Mouse (Mus musculus): ENCODE data around the gene Tmco1. TPM values are rescaled to one million over a fixed set of nuclear protein-coding genes. Genes with fewer than 3 reads are reported as not detected.
A peak's percentile ranks its signal among the peaks of the same experiment; 100 is the strongest.

Gene Tmco1
- polyA plus RNA-seq, 1 experiment from 2014 or later: 79.7 TPM

DNA sequence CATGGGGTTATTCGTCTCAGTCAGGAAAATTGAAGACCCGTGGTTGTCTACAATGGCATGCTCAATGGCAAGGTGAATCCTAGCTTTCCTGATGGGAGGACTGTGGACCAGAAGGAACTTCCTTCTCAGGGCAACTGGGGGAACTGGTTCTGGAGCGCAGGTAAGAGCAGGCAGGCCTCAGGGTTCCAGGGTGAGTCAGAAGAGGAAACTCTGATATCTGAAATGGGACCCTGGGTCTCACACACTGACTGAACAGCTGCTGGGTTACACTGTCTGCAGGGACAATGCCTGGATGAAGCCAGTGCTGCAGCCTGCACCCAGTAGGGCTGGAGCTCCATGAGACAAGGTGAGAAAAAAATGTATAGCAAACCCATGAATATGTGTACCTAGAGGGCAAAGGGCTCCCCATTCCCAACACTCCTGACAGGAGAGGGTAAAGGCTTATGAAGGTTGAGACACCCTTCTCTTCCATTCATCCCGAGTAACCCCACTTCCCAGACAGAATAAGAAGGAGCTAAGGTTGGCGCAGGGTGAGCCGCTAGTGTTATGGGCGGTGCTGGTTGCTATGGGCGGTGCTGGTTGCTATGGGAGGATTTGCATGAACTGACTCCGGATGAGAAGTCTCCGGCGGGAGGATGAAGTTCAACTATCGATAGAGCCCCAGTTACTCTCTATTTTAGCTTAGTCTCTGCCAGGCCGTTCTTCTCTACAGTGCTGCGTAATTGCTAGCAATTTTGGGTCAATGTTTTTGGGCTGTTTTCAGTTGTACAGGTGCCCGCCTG is 66.0 kb downstream of the Tmco1 start:
- Histone ChIP-seq H3K36me3 (ENCODE audit: control insufficient read depth, insufficient read depth) (peaks cover 2% of the 10 kb centered on the region; the same call in 1 of the 2 replicates), H3K4me2 (ENCODE audit: low read length) (no peak overlapping the region), H3K9me3 (ENCODE audit: control insufficient read depth, low read length) (no peaks in the 10 kb centered on the region), H3K27me3 (replicated peaks; ENCODE audit: control insufficient read depth, insufficient read depth, low read length) (no peaks in the 10 kb centered on the region), H3K9ac (replicated peaks; ENCODE audit: low read depth, low read length) (no peak overlapping the region), H3K4me3 (replicated peaks; ENCODE audit: low read length) (no peak overlapping the region), H3K4me1 (replicated peaks; ENCODE audit: control insufficient read depth, insufficient read depth, low read length) (peaks cover 3% of the 10 kb centered on the region; the same call in 1 of the 2 replicates), H3K27ac (ENCODE audit: low read length) (no peak overlapping the region)
- WGBS: 22% methylated on average over 15 of the region's 15 CpGs
- peak; percentile 60 for ATAC-seq

DNA sequence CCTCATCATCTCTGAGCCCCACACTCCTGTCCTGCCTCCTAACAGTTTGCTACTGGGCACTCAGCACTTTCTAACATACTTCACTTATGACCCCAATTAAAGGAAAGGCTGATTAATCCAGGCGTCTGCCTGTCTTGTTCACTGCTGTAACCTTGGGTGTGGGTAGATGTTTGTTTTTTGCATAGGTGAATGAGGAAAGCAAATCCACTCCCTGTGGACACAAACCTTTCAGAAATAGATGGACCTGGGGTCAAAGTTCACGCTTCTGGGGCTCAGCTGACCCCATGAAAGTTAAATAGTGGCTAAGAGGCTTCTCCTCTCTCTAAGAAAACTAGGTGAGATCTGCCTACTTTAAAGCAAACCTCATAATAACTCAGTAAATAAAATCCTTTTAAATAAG is 66.8 kb downstream of the Tmco1 start:
- Histone ChIP-seq H3K4me1 (replicated peaks; ENCODE audit: control insufficient read depth, insufficient read depth, low read length) (peaks cover 3% of the 10 kb centered on the region; the same call in 1 of the 2 replicates), H3K4me2 (ENCODE audit: low read length) (no peak overlapping the region), H3K27me3 (replicated peaks; ENCODE audit: control insufficient read depth, insufficient read depth, low read length) (no peaks in the 10 kb centered on the region), H3K9me3 (ENCODE audit: control insufficient read depth, low read length) (no peaks in the 10 kb centered on the region), H3K36me3 (ENCODE audit: control insufficient read depth, insufficient read depth) (peaks cover 2% of the 10 kb centered on the region; the same call in 1 of the 2 replicates), H3K27ac (ENCODE audit: low read length) (no peak overlapping the region), H3K9ac (replicated peaks; ENCODE audit: low read depth, low read length) (no peak overlapping the region), H3K4me3 (replicated peaks; ENCODE audit: low read length) (no peak overlapping the region)
- WGBS: 48% methylated on average over 2 of the region's 2 CpGs
- ATAC-seq: no peak

DNA sequence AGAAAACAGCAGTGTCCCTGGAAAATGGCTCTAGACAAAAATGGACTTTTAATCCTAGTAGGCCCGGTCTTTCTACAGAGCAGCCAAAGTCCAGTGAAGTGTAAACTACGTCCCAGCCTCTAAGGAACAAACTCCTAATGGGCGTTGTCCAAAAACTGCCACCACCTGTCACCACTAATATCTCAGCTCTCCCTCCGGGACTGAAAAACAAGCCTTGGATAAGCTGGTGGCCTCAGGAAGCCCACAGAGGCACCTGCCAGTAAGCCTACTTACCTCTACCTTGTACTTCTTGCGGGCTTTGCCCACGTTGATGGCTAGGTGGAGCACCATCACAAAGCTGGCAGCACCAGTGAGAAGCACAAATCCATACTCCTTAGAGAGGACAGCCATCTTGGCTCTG is 69.8 kb downstream of the Tmco1 start:
- H3K27ac ChIP-seq (ENCODE audit: low read length): no peak overlapping the region
- peaks cover 2% of the 10 kb centered on the region; the same call in 1 of the 2 replicates for H3K36me3 ChIP-seq (ENCODE audit: control insufficient read depth, insufficient read depth)
- H3K4me3 ChIP-seq (replicated peaks; ENCODE audit: low read length): no peak overlapping the region
- H3K9ac ChIP-seq (replicated peaks; ENCODE audit: low read depth, low read length): no peak overlapping the region
- no peak overlapping the region for H3K4me2 ChIP-seq (ENCODE audit: low read length)
- H3K4me1 ChIP-seq (replicated peaks; ENCODE audit: control insufficient read depth, insufficient read depth, low read length): peaks cover 7% of the 10 kb centered on the region; the same call in 1 of the 2 replicates
- no peaks in the 10 kb centered on the region for H3K27me3 ChIP-seq (replicated peaks; ENCODE audit: control insufficient read depth, insufficient read depth, low read length)
- H3K9me3 ChIP-seq (ENCODE audit: control insufficient read depth, low read length): no peaks in the 10 kb centered on the region
- WGBS: 49% methylated on average over 6 of the region's 6 CpGs
- no peak for ATAC-seq

DNA sequence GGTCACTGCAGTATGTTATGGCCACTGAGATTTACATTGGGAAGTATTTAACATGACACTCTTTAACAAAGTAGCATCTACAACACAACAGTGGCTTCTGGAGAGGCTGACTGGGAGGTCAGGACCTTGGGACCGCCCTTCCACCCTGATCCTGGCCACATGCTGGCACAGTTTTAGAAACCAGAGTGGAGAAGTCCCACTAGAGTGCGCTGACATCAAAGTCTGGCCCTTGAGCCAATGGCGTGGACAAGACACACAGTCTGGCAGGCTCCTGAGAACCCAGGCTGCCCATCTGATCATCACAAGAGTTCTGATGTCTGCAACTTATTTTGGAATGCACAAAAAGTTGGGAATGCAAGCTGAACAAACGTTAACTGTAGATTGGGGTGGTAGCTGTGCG is 71.6 kb downstream of the Tmco1 start:
- Histone ChIP-seq H3K4me1 (replicated peaks; ENCODE audit: control insufficient read depth, insufficient read depth, low read length) (peaks cover 7% of the 10 kb centered on the region; the same call in 1 of the 2 replicates), H3K4me3 (replicated peaks; ENCODE audit: low read length) (no peak overlapping the region), H3K9ac (replicated peaks; ENCODE audit: low read depth, low read length) (no peak overlapping the region), H3K4me2 (ENCODE audit: low read length) (no peak overlapping the region), H3K9me3 (ENCODE audit: control insufficient read depth, low read length) (no peaks in the 10 kb centered on the region), H3K27me3 (replicated peaks; ENCODE audit: control insufficient read depth, insufficient read depth, low read length) (no peaks in the 10 kb centered on the region), H3K36me3 (ENCODE audit: control insufficient read depth, insufficient read depth) (no peaks in the 10 kb centered on the region), H3K27ac (ENCODE audit: low read length) (no peak overlapping the region)
- ATAC-seq: no peak
- WGBS: 74% methylated on average over 5 of the region's 5 CpGs

DNA sequence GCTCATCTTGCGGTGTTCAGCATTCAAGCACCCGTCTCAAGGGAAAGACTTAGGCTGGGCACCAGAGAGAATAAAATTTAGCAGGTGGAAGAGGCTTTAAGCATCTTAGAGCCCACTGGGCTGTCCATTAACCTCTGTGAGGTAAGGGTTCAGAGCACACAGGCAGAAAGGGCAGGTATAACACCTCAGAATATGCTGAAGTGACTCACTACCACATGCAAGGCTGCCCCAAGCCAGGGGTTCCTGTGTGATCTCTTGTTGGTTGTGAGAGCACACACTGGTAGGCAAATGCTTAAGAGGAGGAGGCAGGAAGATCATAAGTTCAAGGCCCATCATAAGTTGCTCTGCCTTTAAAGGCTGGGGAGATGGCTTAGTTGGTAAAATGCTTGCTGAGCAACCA is 72.0 kb downstream of the Tmco1 start:
- H3K4me1 ChIP-seq (replicated peaks; ENCODE audit: control insufficient read depth, insufficient read depth, low read length): peaks cover 7% of the 10 kb centered on the region; the same call in 1 of the 2 replicates
- H3K36me3 ChIP-seq (ENCODE audit: control insufficient read depth, insufficient read depth): no peaks in the 10 kb centered on the region
- H3K4me3 ChIP-seq (replicated peaks; ENCODE audit: low read length): no peak overlapping the region
- H3K9ac ChIP-seq (replicated peaks; ENCODE audit: low read depth, low read length): no peak overlapping the region
- H3K27me3 ChIP-seq (replicated peaks; ENCODE audit: control insufficient read depth, insufficient read depth, low read length): no peaks in the 10 kb centered on the region
- no peak overlapping the region for H3K27ac ChIP-seq (ENCODE audit: low read length)
- no peaks in the 10 kb centered on the region for H3K9me3 ChIP-seq (ENCODE audit: control insufficient read depth, low read length)
- no peak overlapping the region for H3K4me2 ChIP-seq (ENCODE audit: low read length)
- WGBS: 90% methylated on average over 2 of the region's 2 CpGs
- no peak for ATAC-seq

- peak; percentile 80 for ATAC-seq
- H3K27ac ChIP-seq (ENCODE audit: low read length): no peak overlapping the region
Measured at GRCm38 (mm10) chr1:167381050-167382015, 73.2 kb downstream of the Tmco1 start.

DNA sequence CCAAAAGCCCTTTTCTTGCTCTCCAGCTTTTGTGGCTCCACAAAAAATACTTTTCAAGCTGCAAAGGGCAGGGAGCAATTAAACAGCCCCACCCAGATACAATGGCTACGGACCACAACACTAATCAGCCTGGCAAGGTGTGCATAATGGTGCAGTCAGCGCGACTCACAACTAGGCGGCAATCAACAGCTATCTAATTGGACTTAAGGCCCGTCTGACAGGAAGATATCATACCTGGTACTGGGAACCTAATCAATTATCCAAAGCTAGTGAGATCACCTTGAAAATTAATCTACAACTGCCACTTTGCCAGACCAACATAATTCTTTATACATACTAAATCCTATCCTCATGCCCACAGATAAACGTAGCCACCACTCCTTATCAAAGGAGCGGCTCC is 74.1 kb downstream of the Tmco1 start:
- no peak overlapping the region for H3K9ac ChIP-seq (replicated peaks; ENCODE audit: low read depth, low read length)
- ATAC-seq: no peak
- no peaks in the 10 kb centered on the region for H3K9me3 ChIP-seq (ENCODE audit: control insufficient read depth, low read length)
- 78% methylated on average over 7 of the region's 7 CpGs for WGBS
- H3K4me3 ChIP-seq (replicated peaks; ENCODE audit: low read length): no peak overlapping the region
- H3K4me1 ChIP-seq (replicated peaks; ENCODE audit: control insufficient read depth, insufficient read depth, low read length): 0 out of 2 replicates have a peak, but pooled peaks cover 4% of the 10 kb centered on the region
- no peaks in the 10 kb centered on the region for H3K27me3 ChIP-seq (replicated peaks; ENCODE audit: control insufficient read depth, insufficient read depth, low read length)
- no peak overlapping the region for H3K4me2 ChIP-seq (ENCODE audit: low read length)
- no peak overlapping the region for H3K27ac ChIP-seq (ENCODE audit: low read length)
- no peaks in the 10 kb centered on the region for H3K36me3 ChIP-seq (ENCODE audit: control insufficient read depth, insufficient read depth)

More at GRCm38 (mm10) chr1:167381050-167382015, 73.2 kb downstream of the Tmco1 start:
- no peak overlapping the region for H3K4me2 ChIP-seq (ENCODE audit: low read length)
- H3K4me1 ChIP-seq (replicated peaks; ENCODE audit: control insufficient read depth, insufficient read depth, low read length): peaks cover 7% of the 10 kb centered on the region; the same call in 1 of the 2 replicates
- no peak overlapping the region for H3K4me3 ChIP-seq (replicated peaks; ENCODE audit: low read length)
- H3K36me3 ChIP-seq (ENCODE audit: control insufficient read depth, insufficient read depth): no peaks in the 10 kb centered on the region
- no peaks in the 10 kb centered on the region for H3K27me3 ChIP-seq (replicated peaks; ENCODE audit: control insufficient read depth, insufficient read depth, low read length)
- 79% methylated on average over 8 of the region's 8 CpGs for WGBS
- no peaks in the 10 kb centered on the region for H3K9me3 ChIP-seq (ENCODE audit: control insufficient read depth, low read length)
- H3K9ac ChIP-seq (replicated peaks; ENCODE audit: low read depth, low read length): no peak overlapping the region

DNA sequence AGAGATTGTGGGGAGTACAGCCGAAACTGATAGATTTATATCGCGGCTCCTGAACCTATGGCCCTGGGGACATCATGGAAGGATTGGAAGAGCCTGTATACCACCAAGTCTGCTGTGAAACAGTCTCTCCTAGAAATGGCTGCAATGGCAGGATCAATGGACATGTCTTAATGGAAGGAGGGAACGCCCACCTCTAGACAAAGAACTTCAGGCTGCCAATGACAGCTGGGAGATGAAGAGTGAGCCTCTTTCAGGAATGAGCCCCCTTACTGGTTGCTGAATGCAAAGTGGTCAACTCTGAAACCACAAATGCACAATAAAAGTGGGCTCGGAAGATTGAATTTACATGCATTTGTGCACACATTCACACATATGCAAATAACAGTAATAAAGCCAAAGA is 74.6 kb downstream of the Tmco1 start:
- no peak for ATAC-seq
- no peak overlapping the region for H3K4me2 ChIP-seq (ENCODE audit: low read length)
- 66% methylated on average over 5 of the region's 5 CpGs for WGBS
- no peak overlapping the region for H3K27ac ChIP-seq (ENCODE audit: low read length)
- no peaks in the 10 kb centered on the region for H3K9me3 ChIP-seq (ENCODE audit: control insufficient read depth, low read length)
- H3K4me3 ChIP-seq (replicated peaks; ENCODE audit: low read length): no peak overlapping the region
- no peak overlapping the region for H3K9ac ChIP-seq (replicated peaks; ENCODE audit: low read depth, low read length)
- H3K4me1 ChIP-seq (replicated peaks; ENCODE audit: control insufficient read depth, insufficient read depth, low read length): 0 out of 2 replicates have a peak, but pooled peaks cover 4% of the 10 kb centered on the region
- no peaks in the 10 kb centered on the region for H3K36me3 ChIP-seq (ENCODE audit: control insufficient read depth, insufficient read depth)
- no peaks in the 10 kb centered on the region for H3K27me3 ChIP-seq (replicated peaks; ENCODE audit: control insufficient read depth, insufficient read depth, low read length)

GRCm38 (mm10) chr1:167383178-167383577 is 75.0 kb downstream of the Tmco1 start:
- H3K4me1 ChIP-seq (replicated peaks; ENCODE audit: control insufficient read depth, insufficient read depth, low read length): 0 out of 2 replicates have a peak, but pooled peaks cover 4% of the 10 kb centered on the region
- 80% methylated on average over 5 of the region's 5 CpGs for whole genome bisulfite sequencing
- H3K4me3 ChIP-seq (replicated peaks; ENCODE audit: low read length): no peak overlapping the region
- no peak overlapping the region for H3K9ac ChIP-seq (replicated peaks; ENCODE audit: low read depth, low read length)
- H3K9me3 ChIP-seq (ENCODE audit: control insufficient read depth, low read length): no peaks in the 10 kb centered on the region
- no peak overlapping the region for H3K27ac ChIP-seq (ENCODE audit: low read length)
- ATAC-seq: no peak
- no peaks in the 10 kb centered on the region for H3K36me3 ChIP-seq (ENCODE audit: control insufficient read depth, insufficient read depth)
- H3K4me2 ChIP-seq (ENCODE audit: low read length): no peak overlapping the region
- H3K27me3 ChIP-seq (replicated peaks; ENCODE audit: control insufficient read depth, insufficient read depth, low read length): no peaks in the 10 kb centered on the region

All from forebrain, embryonic 16.5 days (tissue).